Mouse (Mus musculus) heart, postnatal 0 days (tissue): ENCODE results near the gene Pxylp1.

Experiments
- CTCF ChIP-seq: IDR thresholded peaks from 2 replicates; pipeline ENCODE4 v1.5.1; 2016; ENCODE audit warnings: antibody characterized with exemption, control low read depth, low read depth
- EP300 ChIP-seq: IDR thresholded peaks from 2 replicates; pipeline ENCODE4 v1.6.1; 2016; ENCODE audit warnings: antibody characterized with exemption, low read depth

DNA sequence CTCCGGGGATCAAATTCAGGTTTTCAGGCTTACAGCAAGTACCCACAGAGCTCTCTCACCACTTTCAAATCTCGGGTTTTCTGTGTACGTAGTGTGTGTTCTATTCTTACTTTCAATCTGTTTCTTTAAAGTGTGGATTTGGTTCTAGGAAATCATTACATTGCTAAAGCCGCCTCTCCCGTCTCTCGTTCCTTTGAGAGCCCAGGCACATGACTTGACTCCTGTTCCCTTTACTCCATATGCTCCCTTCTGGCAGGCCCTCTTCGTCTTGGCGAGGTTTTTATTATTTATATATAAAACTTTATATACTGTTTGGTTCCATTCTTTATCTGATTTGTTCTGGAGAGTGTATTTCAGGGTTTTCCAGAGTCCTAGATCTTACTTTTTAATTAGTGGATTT is 40.3 kb upstream of the Pxylp1 start:
- TF ChIP-seq EP300: no peak
- no peak for TF ChIP-seq CTCF
